Mouse (Mus musculus) hindbrain, embryonic 14.5 days (tissue): ENCODE data around the gene Zfp574. TPM values are rescaled to one million over a fixed set of nuclear protein-coding genes. Genes with fewer than 3 reads are reported as not detected.
A peak's percentile ranks its signal among the peaks of the same experiment; 100 is the strongest.
"Not testable (repeated sequence)": the region's sequence is repeated elsewhere in the genome, so short reads cannot be mapped to it uniquely, and the experiment has no call there.

Source experiments
- ATAC-seq: fragments of 200-750 bp; cut with Nextera tagmentation; 2 replicates; pipeline ENCODE4 v1.8.0; 2017; ENCODE audit warnings: moderate number of reproducible peaks, mild to moderate bottlenecking, moderate TSS enrichment, moderate library complexity; ENCODE audit not compliant: low FRiP score
- DNase-seq: peaks from one replicate; pipeline ENCODE4 v3.0.0-alpha.2; 2015; ENCODE audit warnings: low spot score
- H3K27ac ChIP-seq: fragments of 300-500 bp; sonication (generic); 2 replicates; pipeline ENCODE4 v1.5.1; 2014; ENCODE audit warnings: mild to moderate bottlenecking, moderate library complexity
- H3K27me3 ChIP-seq: fragments of 300-500 bp; sonication (generic); 2 replicates; pipeline ENCODE4 v1.6.1; 2014; ENCODE audit warnings: mild to moderate bottlenecking, low read length, mixed read lengths; ENCODE audit not compliant: control insufficient read depth, insufficient read depth
- H3K36me3 ChIP-seq: fragments of 300-500 bp; sonication (generic); replicated peaks from 2 replicates; pipeline ENCODE4 v1.6.1; 2014; ENCODE audit not compliant: control insufficient read depth, insufficient read depth
- H3K4me1 ChIP-seq: fragments of 300-500 bp; sonication (generic); replicated peaks from 2 replicates; pipeline ENCODE4 v1.6.1; 2014; ENCODE audit warnings: antibody characterized with exemption, low read length, mixed read lengths; ENCODE audit not compliant: control insufficient read depth, insufficient read depth
- H3K4me2 ChIP-seq: fragments of 300-500 bp; sonication (generic); replicated peaks from 2 replicates; pipeline ENCODE4 v1.6.1; 2014; ENCODE audit warnings: mild to moderate bottlenecking, moderate library complexity
- H3K4me3 ChIP-seq: fragments of 300-500 bp; sonication (generic); replicated peaks from 2 replicates; pipeline ENCODE4 v1.5.1; 2014; ENCODE audit warnings: mild to moderate bottlenecking, low read length
- H3K9ac ChIP-seq: fragments of 300-500 bp; sonication (generic); 2 replicates; pipeline ENCODE4 v1.6.1; 2014
- H3K9me3 ChIP-seq: fragments of 300-500 bp; sonication (generic); 2 replicates; pipeline ENCODE4 v1.6.1; 2016; ENCODE audit warnings: low read length; ENCODE audit not compliant: control insufficient read depth
- WGBS: fragments of 180-500 bp; shearing (Covaris S2); extraction: QIAGEN DNeasy Blood & Tissue Kit; methylation state at CpG from one replicate; pipeline ENCODE4 v1.1.7; 2014; 5-methylcytosine and 5-hydroxymethylcytosine counted together
- polyA plus RNA-seq: library from polyadenylated mRNA; unstranded; fragments of >200 nt; fragmentation: Nextera tagmentation; extraction: Ambion mirVana; gene quantifications from 2 replicates; pipeline ENCODE4 v1.2.1, GENCODE M21; 2014

Gene Zfp574
- 29.3 and 29.4 TPM in 2 replicates for polyA plus RNA-seq

GRCm38 (mm10) chr7:25071979-25072715, at the start of gene Zfp574, which contains the start of gene Grik5:
TSS of gene Zfp574 (plus strand) at chr7:25072567.
TSS of gene Grik5 (minus strand) at chr7:25072346.
- 0% methylated on average over 24 of the region's 28 CpGs for WGBS
- H3K27ac ChIP-seq = peak within 1 kb of the TSS; percentile 96
- DNase-seq (no peak), ATAC-seq (peak; percentile 0; the same call in 1 of the 2 replicates)
- H3K36me3 ChIP-seq = peaks cover 22% of the 10 kb centered on the region
- peak within 1 kb of the TSS; percentile 69 for H3K4me3 ChIP-seq
- H3K4me2 ChIP-seq = peak within 1 kb of the TSS; percentile 96
- H3K9ac ChIP-seq = peak within 1 kb of the TSS; percentile 95
- H3K27me3 ChIP-seq = no peaks in the 10 kb centered on the region
- no peaks in the 10 kb centered on the region for H3K9me3 ChIP-seq
- peaks cover 56% of the 10 kb centered on the region for H3K4me1 ChIP-seq

- ATAC-seq (no peak), DNase-seq (no peak)
- Histone ChIP-seq H3K36me3 (peaks cover 86% of the 10 kb centered on the region), H3K9ac (no peak overlapping the region), H3K27me3 (no peaks in the 10 kb centered on the region), H3K27ac (no peak overlapping the region), H3K9me3 (no peaks in the 10 kb centered on the region), H3K4me3 (no peak overlapping the region), H3K4me1 (no peaks in the 10 kb centered on the region), H3K4me2 (no peak overlapping the region)
- WGBS = 59% methylated on average over 10 of the region's 10 CpGs
These were observed 46.4 kb upstream of the Zfp574 start for GRCm38 (mm10) chr7:25025855-25026439.

DNA sequence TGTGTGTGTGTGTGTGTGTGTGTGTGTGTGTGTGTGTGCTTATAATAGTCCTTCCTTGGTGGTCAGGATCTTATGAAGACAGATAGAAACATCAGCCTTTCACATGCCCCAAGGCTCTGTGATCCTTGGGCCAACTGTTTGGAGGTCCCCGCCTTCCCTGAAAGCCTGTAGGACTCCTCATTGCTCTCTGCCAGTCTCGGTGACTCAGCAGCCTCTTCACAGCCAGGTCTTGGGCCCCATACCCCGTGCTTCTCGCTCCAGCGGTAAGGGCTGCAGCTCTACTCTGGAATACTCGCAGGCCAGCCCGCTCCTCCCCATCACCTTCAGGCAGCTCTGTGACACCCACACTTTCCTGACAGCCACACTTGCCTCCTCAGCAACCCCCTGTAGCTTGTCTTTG, 45.9 kb upstream of the Zfp574 start:
- Histone ChIP-seq H3K4me2 (no peak overlapping the region), H3K9me3 (no peaks in the 10 kb centered on the region), H3K9ac (no peak overlapping the region), H3K27me3 (no peaks in the 10 kb centered on the region), H3K4me3 (no peak overlapping the region), H3K36me3 (peaks cover 84% of the 10 kb centered on the region), H3K4me1 (no peaks in the 10 kb centered on the region), H3K27ac (no peak overlapping the region)
- ATAC-seq = no peak
- WGBS = 70% methylated on average over 7 of the region's 7 CpGs
- no peak for DNase-seq

GRCm38 (mm10) chr7:25030032-25030753, 42.2 kb upstream of the Zfp574 start:
- Histone ChIP-seq H3K36me3 (peaks cover 77% of the 10 kb centered on the region), H3K9ac (no peak overlapping the region), H3K27ac (0 out of 2 replicates have a peak overlapping the region, but pooled peaks have one; percentile 10)

DNA sequence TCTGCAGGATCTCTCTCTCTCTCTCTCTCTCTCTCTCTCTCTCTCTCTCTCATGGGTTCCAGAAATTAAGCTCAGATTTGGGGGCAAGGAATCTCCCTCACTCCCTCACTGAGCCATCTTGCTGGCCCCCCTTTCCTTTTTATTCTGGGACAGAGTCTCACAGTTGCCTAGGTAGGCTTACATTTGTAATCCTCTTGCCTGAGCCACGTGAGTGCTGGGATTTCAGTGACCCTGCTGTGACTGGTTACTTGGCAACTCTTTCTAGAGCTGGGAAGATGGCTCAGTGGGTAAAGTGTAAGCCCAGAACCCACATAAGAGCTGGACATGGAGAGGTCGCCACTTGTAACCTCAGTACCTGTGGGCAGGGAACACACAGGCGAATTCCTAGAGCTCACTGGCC, 40.8 kb upstream of the Zfp574 start:
- H3K4me3 ChIP-seq = no peak overlapping the region
- no peaks in the 10 kb centered on the region for H3K9me3 ChIP-seq
- H3K27ac ChIP-seq = no peak overlapping the region
- DNase-seq (no peak), ATAC-seq (no peak)
- peaks cover 80% of the 10 kb centered on the region for H3K36me3 ChIP-seq
- H3K9ac ChIP-seq = no peak overlapping the region
- no peaks in the 10 kb centered on the region for H3K27me3 ChIP-seq
- 65% methylated on average over 3 of the region's 3 CpGs for WGBS
- H3K4me1 ChIP-seq = no peaks in the 10 kb centered on the region
- H3K4me2 ChIP-seq = no peak overlapping the region

More at GRCm38 (mm10) chr7:25030032-25030753, 42.2 kb upstream of the Zfp574 start:
- DNase-seq (peak; percentile 83), ATAC-seq (peak; percentile 1; the same call in 1 of the 2 replicates)
- H3K4me1 ChIP-seq = no peaks in the 10 kb centered on the region
- H3K27me3 ChIP-seq = no peaks in the 10 kb centered on the region
- WGBS = 41% methylated on average over 5 of the region's 5 CpGs
- H3K4me2 ChIP-seq = no peak overlapping the region
- H3K4me3 ChIP-seq = no peak overlapping the region
- H3K9me3 ChIP-seq = no peaks in the 10 kb centered on the region

DNA sequence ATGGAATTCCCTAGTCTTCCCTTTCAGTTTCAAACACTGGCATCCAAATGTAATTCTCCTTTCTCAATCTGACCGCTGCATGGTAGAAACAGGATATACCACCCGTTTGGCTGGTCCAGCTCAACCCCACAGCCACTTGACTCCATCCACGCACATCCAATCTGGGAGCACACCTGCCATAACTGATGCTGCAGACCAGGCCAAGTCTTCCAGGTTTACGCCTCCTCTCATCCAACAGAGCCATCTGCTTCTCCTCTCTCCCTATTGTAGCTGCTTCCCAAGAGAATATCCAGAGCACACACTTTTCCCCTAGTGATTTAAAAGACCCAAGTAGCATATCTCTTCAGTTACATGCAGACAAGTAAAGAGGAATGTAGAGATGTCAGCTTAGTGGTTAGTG, 37.6 kb upstream of the Zfp574 start:
- Histone ChIP-seq H3K27ac (no peak overlapping the region), H3K36me3 (peaks cover 81% of the 10 kb centered on the region), H3K27me3 (no peaks in the 10 kb centered on the region), H3K4me2 (no peak overlapping the region), H3K4me3 (no peak overlapping the region), H3K9me3 (no peaks in the 10 kb centered on the region), H3K9ac (no peak overlapping the region), H3K4me1 (no peaks in the 10 kb centered on the region)
- 90% methylated on average over 4 of the region's 4 CpGs for WGBS
- DNase-seq (no peak), ATAC-seq (no peak)

GRCm38 (mm10) chr7:25035916-25036315, 36.5 kb upstream of the Zfp574 start:
- Histone ChIP-seq H3K4me3 (no peak overlapping the region), H3K9me3 (no peaks in the 10 kb centered on the region), H3K9ac (no peak overlapping the region), H3K36me3 (peaks cover 88% of the 10 kb centered on the region), H3K27ac (no peak overlapping the region), H3K4me2 (no peak overlapping the region), H3K4me1 (no peaks in the 10 kb centered on the region), H3K27me3 (no peaks in the 10 kb centered on the region)
- ATAC-seq = no peak
- peak; percentile 88 for DNase-seq
- WGBS = 61% methylated on average over 7 of the region's 7 CpGs

- Histone ChIP-seq H3K9ac (no peak overlapping the region), H3K4me3 (no peak overlapping the region), H3K36me3 (peaks cover 97% of the 10 kb centered on the region), H3K27ac (no peak overlapping the region), H3K27me3 (no peaks in the 10 kb centered on the region), H3K9me3 (no peaks in the 10 kb centered on the region), H3K4me1 (no peaks in the 10 kb centered on the region), H3K4me2 (no peak overlapping the region)
- ATAC-seq = no peak
- DNase-seq = no peak
- 93% methylated on average over 12 of the region's 12 CpGs for WGBS
These were observed 30.4 kb upstream of the Zfp574 start for GRCm38 (mm10) chr7:25041921-25042320.

DNA sequence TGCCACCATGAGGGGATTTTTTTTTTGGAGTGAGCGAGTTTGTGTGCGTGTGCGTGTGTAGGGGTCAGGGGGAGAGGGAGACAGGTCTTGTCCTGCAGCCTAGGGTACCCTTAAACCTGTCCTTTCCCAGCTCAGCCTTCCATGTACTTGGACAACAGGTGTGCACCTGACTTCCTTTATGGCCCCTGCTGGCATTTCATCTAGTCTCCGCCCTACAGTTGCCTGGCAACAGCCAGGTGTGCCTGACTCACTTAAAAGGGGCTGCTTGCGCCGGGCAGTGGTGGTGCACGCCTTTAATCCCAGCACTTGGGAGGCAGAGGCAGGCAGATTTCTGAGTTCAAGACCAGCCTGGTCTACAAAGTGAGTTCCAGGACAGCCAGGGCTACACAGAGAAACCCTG, 27.8 kb upstream of the Zfp574 start:
- ATAC-seq, H3K4me1 ChIP-seq, H3K9ac ChIP-seq, H3K27me3 ChIP-seq, H3K9me3 ChIP-seq, H3K4me3 ChIP-seq, DNase-seq, H3K27ac ChIP-seq, H3K4me2 ChIP-seq: not testable (repeated sequence)
- peaks cover 97% of the 10 kb centered on the region for H3K36me3 ChIP-seq
- WGBS = over 99% methylated on average over 7 of the region's 7 CpGs
